Mouse (Mus musculus): ENCODE data around the gene Prkcz.

GRCm38 (mm10) chr4:155344716-155345607 is 16.2 kb downstream of the Prkcz start:
- TF ChIP-seq CTCF (IDR thresholded peaks at IDR 0.05; ENCODE audit: low read depth, low read length) (no peak), EP300 (IDR thresholded peaks at IDR 0.05; ENCODE audit: insufficient read depth, low read depth, low read length) (no peak)
